Mouse (Mus musculus) right cerebral cortex, postnatal 4 days (tissue): ENCODE results near the gene Trim16.

Experiments used
- DNase-seq: peaks from one replicate; pipeline ENCODE4 v3.0.0-alpha.2; 2022

Trim16 gene

DNA sequence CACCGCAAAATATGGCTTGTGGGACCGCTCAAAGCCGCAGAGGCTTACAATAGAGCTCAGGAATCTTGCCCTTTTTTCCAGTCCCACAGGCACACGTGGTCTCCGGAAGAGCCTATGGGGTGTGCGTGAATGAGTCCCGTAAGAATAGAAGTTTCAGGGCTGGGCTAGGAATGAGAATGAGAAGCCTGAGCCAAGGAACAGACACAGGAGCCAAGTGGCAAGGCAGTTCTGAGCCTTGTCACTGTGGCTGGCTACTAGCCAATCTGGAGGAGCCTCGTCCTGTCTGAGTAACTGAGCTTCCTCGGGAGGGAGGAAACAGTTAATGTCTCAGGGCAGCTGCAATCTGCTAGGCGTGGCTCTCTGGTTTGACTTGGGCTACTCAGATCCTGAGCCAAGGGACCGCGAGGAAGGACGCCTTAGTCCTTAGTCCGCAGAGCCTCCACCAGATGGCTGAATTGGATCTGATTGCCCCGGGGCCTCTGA lies at the start of gene Trim16:
Gene Trim16, plus strand, starts transcription at position 173 of the 483 bp plus-strand sequence.
- DNase-seq = peak; percentile 48

GRCm38 (mm10) chr11:62776510-62776909 lies 43.5 kb upstream of the Trim16 start:
- no peak for DNase-seq

- peak; percentile 92 for DNase-seq
These were observed 31.0 kb upstream of the Trim16 start, which contains the start of gene Zfp286 for GRCm38 (mm10) chr11:62788935-62789616. TSS of gene Zfp286 (minus strand) at chr11:62789462.

DNA sequence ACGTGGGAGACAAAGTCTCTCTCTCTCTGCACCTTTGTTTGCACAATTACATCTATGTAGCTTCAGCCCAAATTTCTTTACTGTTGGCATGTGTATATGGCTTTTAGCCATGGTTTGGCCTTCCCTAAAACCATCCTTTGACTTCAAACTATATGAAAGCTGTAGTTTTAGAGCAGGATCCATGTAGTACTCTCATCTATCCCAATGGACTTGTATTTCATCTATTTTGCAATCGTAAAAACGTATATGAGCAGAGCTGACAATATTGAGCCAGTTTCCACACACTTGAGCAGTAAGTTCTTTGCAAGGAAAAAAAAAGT lies 30.5 kb upstream of the Trim16 start:
- DNase-seq = no peak

DNA sequence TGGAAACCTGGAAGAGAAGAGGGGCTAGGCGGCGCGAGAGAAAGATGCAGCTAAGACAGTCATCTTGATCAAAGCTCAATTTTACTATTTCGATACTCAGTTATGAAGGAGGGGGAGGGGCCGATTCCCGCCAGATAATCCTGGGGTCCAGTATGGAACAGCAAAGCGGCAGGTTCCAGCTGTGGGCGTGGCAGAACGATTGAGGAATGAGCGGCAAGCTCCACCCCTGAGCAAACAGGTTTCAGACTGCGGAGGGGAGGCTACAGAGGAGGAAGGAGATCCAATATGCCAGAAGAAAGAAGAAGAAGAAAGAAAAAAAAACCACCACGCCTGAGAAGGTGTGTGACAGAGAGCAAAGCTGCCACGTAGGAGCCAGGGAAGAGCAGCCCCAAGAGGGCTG lies 15.9 kb upstream of the Trim16 start:
- DNase-seq = no peak

DNA sequence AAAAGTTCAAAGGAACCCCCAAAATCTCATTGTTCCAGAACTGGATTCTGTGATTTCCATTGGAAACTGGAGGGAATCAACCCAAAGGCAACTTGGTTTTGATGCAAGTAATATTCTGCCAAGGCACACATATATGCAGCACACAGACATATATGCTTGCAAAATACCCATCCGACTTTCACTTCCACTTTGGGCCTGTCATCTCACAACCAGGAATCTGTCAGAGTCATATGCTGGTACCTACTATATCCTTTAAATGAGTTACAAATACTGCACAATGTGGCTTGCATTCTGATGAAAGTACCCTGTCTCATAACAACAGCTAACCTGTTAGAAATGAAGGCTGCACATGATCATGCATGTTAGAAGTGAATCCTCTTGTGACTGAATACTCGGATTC lies 12.1 kb upstream of the Trim16 start:
- no peak for DNase-seq

DNA sequence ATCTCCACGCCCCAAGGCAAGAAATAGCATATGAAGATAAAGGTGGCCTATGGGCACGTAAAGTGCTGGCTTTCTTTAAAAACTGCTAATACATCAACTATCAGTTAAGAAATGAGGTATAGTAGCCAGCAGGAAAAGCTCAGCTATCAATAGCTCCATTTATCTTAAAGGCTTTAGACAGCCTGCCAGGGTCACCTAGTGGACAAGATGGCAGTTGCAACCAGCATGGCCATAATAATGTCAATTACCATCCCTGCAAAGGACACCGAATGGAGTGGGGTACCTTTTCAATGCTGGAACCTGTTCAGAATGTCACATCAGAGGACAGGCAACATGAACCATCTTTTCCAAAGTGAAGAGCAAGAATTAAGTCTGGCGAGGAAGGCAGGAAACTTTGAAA lies 10.8 kb upstream of the Trim16 start:
- no peak for DNase-seq

- no peak for DNase-seq
These were observed 7.8 kb upstream of the Trim16 start for GRCm38 (mm10) chr11:62812268-62812667.

DNA sequence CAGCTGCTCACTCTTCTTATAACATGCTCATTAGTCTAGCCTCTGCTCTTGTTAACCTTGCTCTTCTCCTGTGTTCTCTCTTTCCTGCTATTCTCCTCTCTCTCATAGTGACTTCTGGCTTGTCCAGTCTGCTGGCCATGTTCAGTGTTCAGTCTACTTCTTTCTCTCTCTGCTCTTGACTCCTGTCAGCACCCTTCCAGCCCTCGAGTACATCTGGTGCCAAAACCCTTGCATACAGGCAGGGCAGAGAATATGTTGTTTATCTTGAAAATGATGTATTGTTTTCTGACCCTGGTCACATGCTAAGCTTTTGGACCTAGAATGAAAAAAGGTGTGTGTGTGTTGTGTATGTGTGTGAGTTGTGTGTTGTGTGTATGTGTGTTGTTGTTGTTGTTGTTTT lies 6.5 kb upstream of the Trim16 start:
- no peak for DNase-seq

DNA sequence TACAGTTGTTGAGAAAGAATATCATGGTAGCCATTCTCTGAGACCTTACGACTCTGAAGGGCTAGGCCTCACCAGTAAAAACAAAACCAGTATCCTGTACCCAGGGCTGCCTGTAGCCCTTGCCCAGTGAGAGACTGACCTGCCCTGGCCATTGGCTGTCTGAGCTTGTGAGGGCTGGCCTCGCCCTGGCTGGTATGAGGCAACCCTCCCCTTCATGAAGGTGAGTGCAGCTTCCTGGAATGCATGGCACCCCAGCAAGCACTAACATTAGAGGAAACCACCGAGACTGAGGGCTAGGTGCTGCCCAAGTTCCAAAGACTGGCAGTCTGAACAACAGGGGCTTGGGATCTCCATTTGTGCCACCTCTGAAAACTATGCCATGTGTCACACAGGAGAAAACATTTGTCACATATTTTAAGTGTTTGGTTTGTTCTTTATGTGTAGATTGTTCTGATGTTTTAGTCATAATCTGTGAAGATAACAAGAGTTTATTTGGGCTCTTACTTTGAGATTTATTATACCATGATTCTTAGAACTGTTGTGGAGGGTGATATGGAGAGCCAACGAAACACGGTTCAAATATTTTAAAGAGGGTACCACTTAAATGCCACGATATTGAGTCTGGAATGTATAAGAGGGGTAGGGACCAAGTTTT lies 5.9 kb upstream of the Trim16 start:
- DNase-seq = no peak

DNA sequence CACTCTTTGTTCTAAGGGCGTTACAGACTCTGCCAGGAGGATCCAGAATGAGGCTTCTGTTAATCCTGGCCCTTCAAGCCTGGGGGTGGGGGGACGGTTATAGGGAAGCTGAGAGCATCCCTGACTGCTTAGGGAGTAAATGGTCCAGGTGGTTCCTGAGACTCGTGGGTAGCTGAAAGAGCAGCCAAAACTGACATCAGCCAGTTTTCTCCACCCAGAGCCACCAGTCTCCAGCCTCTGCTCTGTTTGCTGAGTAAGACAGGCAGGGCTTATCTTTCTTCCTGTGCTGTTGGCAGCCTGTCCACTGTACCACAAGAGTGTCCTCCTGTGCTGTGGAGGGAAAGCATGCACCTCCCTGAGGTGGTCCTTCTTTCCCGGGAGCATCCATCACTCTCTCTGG lies 5.4 kb upstream of the Trim16 start:
- no peak for DNase-seq

- DNase-seq = no peak
These were observed 4.6 kb upstream of the Trim16 start for GRCm38 (mm10) chr11:62815438-62815837.

- DNase-seq = no peak
These were observed 3.4 kb upstream of the Trim16 start for GRCm38 (mm10) chr11:62816591-62816990.

DNA sequence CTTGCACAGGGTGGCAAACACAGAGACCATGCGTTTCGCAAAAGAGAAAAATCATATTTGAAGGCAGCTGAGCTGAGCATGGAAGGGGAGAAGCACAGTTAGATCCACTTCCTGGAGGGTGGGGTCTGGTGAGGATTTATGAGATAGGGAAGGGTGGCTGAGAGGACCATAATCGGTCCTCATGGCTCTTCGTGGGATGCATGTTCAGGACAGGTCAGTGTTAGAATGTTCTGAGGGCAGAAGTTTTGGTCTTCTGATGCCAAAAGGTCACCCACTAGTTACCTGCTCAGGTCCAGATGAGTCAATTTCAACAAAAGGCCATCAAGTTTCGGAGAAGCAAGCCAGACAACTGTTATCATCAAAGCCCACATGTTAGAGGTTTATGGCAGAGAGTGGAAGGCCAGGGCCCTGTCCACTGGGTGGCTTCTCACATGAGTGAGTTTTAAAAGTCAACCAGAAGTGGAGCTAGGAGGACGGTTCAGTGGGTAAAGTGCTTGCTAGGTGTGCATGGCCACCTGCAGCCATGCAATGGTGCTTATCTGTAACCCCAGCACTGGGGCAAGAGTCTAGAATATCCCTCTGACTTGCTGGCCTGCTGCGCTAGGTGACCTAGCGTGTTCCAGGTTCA lies 858 bp upstream of the Trim16 start:
- no peak for DNase-seq

- DNase-seq = peak; percentile 4
These were observed 818 bp downstream of the Trim16 start for GRCm38 (mm10) chr11:62820661-62821437.

DNA sequence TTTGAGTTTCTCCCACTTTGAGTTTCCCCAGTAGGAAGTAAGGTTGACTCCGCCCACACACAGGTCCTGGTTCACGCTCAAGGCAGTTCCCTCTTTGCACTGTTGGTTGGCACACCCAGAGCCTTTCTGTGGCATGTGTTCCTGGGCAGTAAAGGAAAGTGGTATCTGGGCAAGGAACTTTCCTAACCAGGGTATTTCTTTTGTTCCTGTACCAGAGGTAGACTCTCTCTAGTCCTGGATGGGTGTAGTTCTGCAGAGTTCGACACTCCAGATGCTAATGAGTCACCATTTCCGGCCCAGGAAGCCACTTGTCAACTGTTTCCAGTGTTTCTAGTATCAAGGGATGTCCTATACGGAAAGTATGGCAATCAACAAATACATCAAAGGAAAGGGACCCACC lies 1.9 kb downstream of the Trim16 start:
- DNase-seq = no peak

GRCm38 (mm10) chr11:62824211-62824610 lies 4.2 kb downstream of the Trim16 start:
- no peak for DNase-seq

DNA sequence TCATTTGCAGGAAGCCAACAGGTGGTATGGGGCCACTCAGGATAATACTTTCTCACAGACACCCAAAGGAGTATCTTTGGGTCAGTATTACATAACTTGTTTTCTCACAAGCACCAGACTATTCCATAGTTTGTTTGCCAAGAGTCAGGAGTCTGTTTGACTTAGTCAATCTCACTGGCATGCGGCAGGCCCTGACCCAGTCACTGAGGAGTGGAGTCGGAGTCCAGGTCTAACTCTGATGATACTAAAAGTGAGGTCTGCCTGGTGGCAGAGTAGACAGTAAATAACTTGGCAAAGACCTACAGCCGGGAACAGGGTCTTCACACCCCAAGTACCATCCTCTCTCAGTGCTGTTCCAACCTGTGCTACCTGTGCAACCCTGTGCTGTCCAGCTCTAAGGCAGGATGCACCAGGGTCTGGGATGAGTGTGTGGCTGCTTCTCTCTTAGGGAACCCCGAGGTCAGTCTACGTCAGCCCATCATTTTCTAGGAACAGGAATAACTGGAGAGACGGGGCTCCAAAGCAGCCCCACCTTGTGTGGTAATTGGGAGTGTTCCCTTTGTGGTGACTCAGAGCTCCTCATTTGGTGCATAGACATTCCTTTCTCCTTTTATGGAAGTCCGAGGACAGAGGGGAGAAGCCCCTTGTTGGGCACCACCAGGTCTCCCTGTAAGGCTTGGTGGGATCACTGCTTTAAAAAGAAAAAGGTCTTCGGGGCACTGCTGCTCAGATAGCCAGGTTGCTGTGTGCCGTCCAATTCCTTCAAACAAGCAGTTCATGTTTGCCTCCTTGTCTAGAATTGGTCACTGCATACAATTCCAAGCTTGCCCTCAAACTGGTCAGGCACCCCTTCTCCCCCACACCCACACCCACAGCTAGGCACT lies 5.4 kb downstream of the Trim16 start:
- DNase-seq = no peak

- no peak for DNase-seq
These were observed 6.2 kb downstream of the Trim16 start for GRCm38 (mm10) chr11:62826106-62826733.

DNA sequence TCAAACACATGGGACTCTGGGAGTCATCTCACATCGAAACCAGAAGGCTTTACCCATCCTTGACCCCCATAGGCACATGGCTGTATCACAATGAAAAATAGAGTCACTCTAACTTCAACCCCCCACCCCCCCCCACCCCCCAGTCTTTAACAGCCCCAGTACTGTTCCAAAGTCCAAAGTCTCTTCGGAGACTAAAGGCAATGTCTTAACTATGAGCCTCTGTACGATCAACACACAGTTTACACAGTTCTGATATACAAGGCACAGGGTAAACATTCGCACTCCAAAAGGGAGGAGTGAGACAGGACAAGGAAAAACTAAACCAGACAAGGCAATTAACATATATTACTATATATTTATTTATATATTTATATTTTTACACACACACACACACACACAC lies 7.1 kb downstream of the Trim16 start:
- DNase-seq = no peak

GRCm38 (mm10) chr11:62827911-62828310 lies 7.9 kb downstream of the Trim16 start:
- no peak for DNase-seq

- no peak for DNase-seq
These were observed 10.4 kb downstream of the Trim16 start for GRCm38 (mm10) chr11:62830387-62830786.
